Mouse (Mus musculus) Patski (cell line): Measurements from ENCODE around the gene Grk5. TPM values are rescaled to one million over a fixed set of nuclear protein-coding genes. Genes with fewer than 3 reads are reported as not detected.

Source experiments
- ATAC-seq: fragments of 100-300 bp; one replicate; pipeline ENCODE4 v1.8.0; 2021
- CTCF ChIA-PET: fragments of 350-600 bp; sonication (Branson Sonifier 250); formaldehyde crosslinking; loops from one replicate; lab custom pipeline; 2022; ENCODE audit warnings: inconsistent platforms; lab: Charles Lee
- POLR2A ChIA-PET: fragments of 350-600 bp; sonication (Branson Sonifier 250); formaldehyde crosslinking; loops from one replicate; lab custom pipeline; 2022; ENCODE audit warnings: antibody characterized with exemption, inconsistent platforms; lab: Charles Lee
- DNase-seq: peaks from one replicate; pipeline ENCODE4 v3.0.0-alpha.2; 2011; ENCODE audit warnings: low read depth, low spot score
- H3K27me3 ChIP-seq: fragments of 371-371 bp; one replicate; pipeline ENCODE4 v1.5.1; 2021
- CTCF ChIP-seq: fragments of 100-300 bp; IDR thresholded peaks from one replicate; pipeline ENCODE4 v1.5.1; 2021
- in situ Hi-C: fragments of 300-500 bp; cut with MboI; formaldehyde crosslinking; loops from 3 replicates; pipeline ENCODE4 v1.11.1; 2018; ENCODE audit warnings: low pct_unique_long_range_greater_than_20kb, mixed read lengths
- polyA plus RNA-seq: library from polyadenylated mRNA; unstranded; gene quantifications from one replicate; pipeline ENCODE4 v1.2.3, GENCODE M21; 2021

The Grk5 gene
- polyA plus RNA-seq, 1 experiment from 2014 or later = 13.8 TPM

DNA sequence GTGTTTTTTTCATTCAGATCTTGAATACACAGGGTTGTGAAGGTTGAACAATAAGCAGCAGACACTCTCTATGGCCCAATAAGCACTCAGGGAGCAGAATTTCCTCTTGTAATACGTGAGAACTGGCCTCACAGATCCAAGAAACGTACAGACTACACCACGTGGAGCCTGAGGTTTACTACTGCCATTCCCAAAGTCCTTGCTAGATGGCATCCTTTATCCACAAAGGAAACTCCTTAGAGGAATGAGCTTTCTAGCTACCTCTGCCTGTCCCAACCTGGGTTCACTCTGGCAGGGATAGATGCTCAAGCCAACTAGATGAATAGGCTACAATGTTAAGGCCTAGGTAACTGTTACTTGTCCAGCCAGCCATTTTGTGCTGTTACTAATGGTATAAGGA is 6.4 kb upstream of the Grk5 start:
- ChIA-PET CTCF (interaction anchor here (0.7 to 1.8 kb wide), 7 partner anchors 8 to 215 kb away, joined by 3 to 22 read pairs (median 5); no protein-coding TSS in a partner anchor), POLR2A (no interaction called here)
- DNase-seq = no peak
- TF ChIP-seq CTCF = peak; percentile 80
- peak; percentile 85 for ATAC-seq
- peaks cover 3% of the 10 kb centered on the region for H3K27me3 ChIP-seq
- in situ Hi-C loops = no loop called here

DNA sequence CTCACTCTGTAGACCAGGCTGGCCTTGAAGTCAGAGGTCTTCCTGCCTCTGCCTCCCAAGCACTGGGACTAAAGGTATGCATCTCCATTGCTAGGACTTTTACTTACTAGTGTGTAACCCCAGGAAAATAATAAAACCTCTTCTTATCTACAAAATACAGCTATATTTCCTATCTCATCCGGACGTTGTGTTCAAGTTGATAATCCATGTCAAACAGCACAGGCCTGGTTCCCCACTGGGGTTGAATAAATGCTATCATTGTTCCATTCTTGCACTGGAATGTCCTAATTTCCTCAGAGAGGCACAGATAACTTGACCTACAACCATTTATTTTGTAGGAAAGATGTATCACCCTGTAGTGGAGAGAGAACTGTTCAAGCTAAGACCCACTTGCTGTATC is 1.9 kb upstream of the Grk5 start:
- ATAC-seq = no peak
- H3K27me3 ChIP-seq = no peaks in the 10 kb centered on the region
- no peak for TF ChIP-seq CTCF
- in situ Hi-C loops = loop anchor here (5.0 kb wide), 1 partner anchor 200 kb away; no protein-coding TSS in a partner anchor
- ChIA-PET CTCF (interaction anchor here (1.2 to 6.4 kb wide), 5 partner anchors 13 to 210 kb away, joined by 3 to 66 read pairs (median 4); partner anchors contain the start of gene Prdx3), POLR2A (no interaction called here)
- DNase-seq = no peak

DNA sequence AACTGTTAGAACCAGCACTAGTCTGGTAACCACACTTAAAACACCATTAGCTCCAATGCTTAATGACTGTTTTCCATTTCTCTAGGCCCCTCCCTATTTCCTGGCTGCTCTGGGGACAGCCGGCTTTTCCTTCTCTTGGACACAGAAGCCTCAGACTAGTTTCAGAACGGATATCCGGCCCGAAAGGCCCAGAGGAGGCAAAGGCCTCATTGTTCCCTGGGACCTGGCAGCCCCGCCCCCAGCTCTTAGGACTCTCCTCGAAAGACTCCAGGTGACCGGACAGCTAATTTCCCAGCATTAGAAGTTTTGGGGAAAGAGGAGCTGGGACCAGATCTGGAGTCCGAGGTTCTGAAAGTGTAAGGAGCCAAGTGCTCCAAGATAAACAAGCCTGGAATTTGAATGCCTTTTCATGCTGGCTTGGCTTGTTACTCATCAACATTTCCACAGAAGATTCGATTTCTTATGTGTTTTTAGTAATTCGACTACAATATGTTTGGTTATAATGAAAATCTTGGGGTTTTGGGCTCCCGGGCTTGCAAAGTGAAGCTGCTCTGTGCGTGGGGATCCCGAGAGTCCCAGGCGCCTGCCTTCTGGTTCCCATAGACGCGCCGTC is 342 bp upstream of the Grk5 start:
- TF ChIP-seq CTCF = no peak
- in situ Hi-C loops = loop anchor here (5.0 kb wide), 1 partner anchor 198 kb away; no protein-coding TSS in a partner anchor
- H3K27me3 ChIP-seq = no peaks in the 10 kb centered on the region
- CTCF ChIA-PET = interaction anchor here (0.9 to 6.4 kb wide), 12 partner anchors 13 to 223 kb away, joined by 3 to 66 read pairs (median 4); no protein-coding TSS in a partner anchor
- POLR2A ChIA-PET = interaction anchor here (0.7 to 1.7 kb wide), 4 partner anchors 14 to 195 kb away, joined by 3 to 5 read pairs (median 3); no protein-coding TSS in a partner anchor
- ATAC-seq (peak; percentile 32), DNase-seq (no peak)

DNA sequence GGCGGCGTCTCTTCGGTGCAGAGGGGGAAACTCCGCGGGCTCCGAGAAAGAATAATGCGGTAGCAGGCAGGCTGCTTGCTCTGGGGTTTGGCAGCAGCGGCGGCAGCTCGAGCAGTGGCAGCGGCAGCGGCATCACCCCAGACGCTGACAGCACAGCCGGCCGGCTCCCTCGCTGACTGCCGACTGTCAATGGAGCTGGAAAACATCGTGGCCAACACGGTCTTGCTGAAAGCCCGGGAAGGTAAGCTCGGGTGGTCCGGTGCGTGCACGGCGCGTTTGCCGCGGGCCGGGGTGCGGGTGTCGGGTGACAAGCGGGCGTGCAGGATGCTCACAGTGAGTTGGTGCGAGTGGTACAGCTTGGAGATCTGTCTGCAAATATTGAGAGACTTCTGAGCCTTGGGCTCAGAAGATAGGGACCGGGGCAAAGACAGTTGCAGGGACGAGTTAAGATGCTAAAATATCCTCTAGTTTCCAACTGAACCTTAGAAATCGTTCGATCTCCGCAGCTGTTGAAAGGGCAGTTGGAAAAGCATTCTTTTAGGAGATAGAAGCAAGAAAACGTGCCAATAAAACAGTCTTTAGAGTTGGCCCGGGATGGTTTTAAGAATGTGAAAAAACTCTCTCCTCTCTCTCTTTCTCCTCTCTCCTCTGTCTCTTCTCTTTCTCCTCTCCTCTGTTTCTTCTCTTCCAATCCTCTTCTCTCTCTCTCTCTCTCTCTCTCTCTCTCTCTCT is 1.0 kb downstream of the Grk5 start:
- no peak for TF ChIP-seq CTCF
- no peak for DNase-seq
- ChIA-PET POLR2A (interaction anchor here (0.9 kb wide), 1 partner anchor 16 kb away, joined by 3 read pairs; no protein-coding TSS in a partner anchor), CTCF (interaction anchor here (1.1 to 6.4 kb wide), 6 partner anchors 14 to 199 kb away, joined by 3 to 66 read pairs (median 11); no protein-coding TSS in a partner anchor)
- in situ Hi-C loops = no loop called here
- H3K27me3 ChIP-seq = no peaks in the 10 kb centered on the region
- peak; percentile 5 for ATAC-seq

DNA sequence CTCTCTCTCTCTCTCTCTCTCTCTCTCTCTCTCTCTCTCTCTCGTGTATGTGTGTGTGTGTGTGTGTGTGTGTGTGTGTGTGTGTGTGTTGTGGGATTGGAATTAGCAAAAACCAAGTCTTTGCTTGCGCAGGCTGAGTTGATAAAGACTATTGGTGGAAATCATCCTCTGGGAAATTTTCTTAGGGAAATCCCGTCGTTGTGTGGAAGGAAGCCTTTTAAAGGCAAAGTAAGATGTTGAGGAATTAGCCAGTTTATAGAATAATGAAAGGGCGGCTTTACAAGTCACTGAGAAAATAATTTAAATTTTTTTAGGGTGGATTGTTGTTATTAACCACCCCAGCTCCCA is 1.5 kb downstream of the Grk5 start:
- ChIA-PET POLR2A (no interaction called here), CTCF (interaction anchor here (1.5 to 6.4 kb wide), 4 partner anchors 21 to 199 kb away, joined by 3 to 66 read pairs (median 12); no protein-coding TSS in a partner anchor)
- no peak for TF ChIP-seq CTCF
- in situ Hi-C loops = no loop called here
- ATAC-seq = no peak
- H3K27me3 ChIP-seq = no peaks in the 10 kb centered on the region
- DNase-seq = no peak

DNA sequence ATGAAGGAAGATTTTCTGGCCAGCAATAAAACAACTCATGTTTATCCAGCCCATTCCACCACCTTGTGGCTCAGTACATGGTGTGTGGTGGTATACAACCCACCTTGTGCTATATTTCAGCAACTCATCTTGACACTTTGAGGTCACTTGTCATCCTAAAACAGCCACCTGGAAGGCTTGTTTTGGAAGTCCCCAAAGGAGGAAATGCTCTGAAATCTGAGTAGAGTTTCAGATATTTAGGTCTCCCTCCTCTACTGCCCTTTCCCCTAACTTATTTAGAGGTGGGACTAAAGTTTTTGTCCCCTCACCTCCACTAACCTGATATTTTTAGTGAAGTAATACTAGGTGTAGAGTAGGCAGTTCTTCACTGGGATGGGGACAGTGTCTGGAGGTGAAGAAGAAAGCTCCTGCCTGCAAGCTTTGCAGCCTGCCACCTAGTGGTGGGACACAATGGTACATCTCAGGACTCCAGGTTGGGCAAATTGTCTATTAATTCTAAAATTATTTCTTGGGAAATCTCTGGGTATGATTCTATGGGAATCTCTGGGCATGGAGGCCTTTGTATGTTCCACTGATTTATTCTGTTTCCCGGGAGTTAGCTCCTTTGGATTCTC is 2.5 kb downstream of the Grk5 start:
- CTCF ChIA-PET = interaction anchor here (0.6 to 1.9 kb wide), 19 partner anchors 9 to 192 kb away, joined by 3 to 12 read pairs (median 4); no protein-coding TSS in a partner anchor

DNA sequence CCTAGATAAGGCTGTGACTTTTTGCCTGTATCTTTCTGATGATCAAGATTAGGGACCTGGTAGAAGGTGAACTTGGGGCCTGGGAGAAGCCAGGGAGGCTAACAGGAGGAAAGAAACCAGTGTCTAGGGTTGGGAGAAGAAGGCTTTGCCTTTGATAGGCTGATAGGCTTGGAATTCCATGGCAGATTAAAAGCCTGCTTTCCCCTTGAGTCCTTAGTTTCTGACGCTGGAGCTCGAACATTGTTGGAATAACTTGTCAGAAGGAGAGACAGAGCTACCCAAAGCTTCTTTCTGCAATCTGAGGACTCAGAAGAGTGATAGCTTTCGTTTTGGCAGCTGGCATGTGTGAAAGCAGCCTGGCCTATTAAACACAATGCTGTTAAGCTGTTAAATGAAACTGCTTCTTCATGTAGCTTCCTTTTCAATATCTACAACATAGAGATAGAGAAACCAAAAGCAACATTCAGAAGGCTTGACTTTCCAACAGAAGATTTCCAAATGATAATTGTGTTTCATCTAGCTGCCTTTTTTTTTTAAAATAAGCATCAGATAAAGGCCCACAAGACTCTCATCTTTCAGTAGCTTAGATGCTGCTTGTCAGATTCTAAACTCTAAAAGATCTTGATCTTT is 5.8 kb downstream of the Grk5 start:
- in situ Hi-C loops = no loop called here
- no peak for ATAC-seq
- ChIA-PET CTCF (interaction anchor here (0.8 to 1.9 kb wide), 6 partner anchors 12 to 196 kb away, joined by 3 to 7 read pairs (median 3); no protein-coding TSS in a partner anchor), POLR2A (interaction anchor here (0.6 to 0.7 kb wide), 3 partner anchors 39 to 112 kb away, joined by 3 to 8 read pairs (median 4); no protein-coding TSS in a partner anchor)
- no peaks in the 10 kb centered on the region for H3K27me3 ChIP-seq
- TF ChIP-seq CTCF = no peak
- DNase-seq = no peak

More for the DNA sequence above, 2.5 kb downstream of the Grk5 start:
- ATAC-seq (no peak), DNase-seq (no peak)
- in situ Hi-C loops = no loop called here
- POLR2A ChIA-PET = interaction anchor here (0.6 kb wide), 1 partner anchor 105 kb away, joined by 3 read pairs; no protein-coding TSS in a partner anchor
- peak; percentile 95 for TF ChIP-seq CTCF
- no peaks in the 10 kb centered on the region for H3K27me3 ChIP-seq

DNA sequence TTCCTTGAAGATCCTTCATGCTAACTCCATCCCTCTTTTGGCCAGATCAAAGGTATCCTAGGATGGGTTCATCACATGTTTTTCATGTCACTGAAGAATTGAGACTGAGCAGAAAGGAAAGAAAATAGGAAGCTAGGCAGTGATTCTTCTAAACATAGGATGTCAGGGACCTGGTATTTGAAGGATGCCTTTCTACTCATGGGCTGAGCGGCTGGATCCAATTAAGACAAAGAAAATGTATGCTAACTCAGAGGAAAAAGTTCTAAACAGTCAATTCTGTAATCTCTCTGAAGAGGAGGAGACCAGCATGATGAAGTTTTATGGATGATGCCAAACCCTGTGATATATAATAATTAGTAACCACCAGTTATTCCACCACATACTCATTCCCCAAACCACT is 13.6 kb downstream of the Grk5 start:
- ATAC-seq (no peak), DNase-seq (no peak)
- CTCF ChIA-PET = interaction anchor here (1.2 to 2.6 kb wide), 3 partner anchors 11 to 14 kb away, joined by 4 to 6 read pairs (median 6); partner anchors contain the start of gene Grk5
- POLR2A ChIA-PET = interaction anchor here (0.6 kb wide), 1 partner anchor 13 kb away, joined by 4 read pairs; no protein-coding TSS in a partner anchor
- no peak for TF ChIP-seq CTCF
- no peaks in the 10 kb centered on the region for H3K27me3 ChIP-seq
- in situ Hi-C loops = no loop called here

DNA sequence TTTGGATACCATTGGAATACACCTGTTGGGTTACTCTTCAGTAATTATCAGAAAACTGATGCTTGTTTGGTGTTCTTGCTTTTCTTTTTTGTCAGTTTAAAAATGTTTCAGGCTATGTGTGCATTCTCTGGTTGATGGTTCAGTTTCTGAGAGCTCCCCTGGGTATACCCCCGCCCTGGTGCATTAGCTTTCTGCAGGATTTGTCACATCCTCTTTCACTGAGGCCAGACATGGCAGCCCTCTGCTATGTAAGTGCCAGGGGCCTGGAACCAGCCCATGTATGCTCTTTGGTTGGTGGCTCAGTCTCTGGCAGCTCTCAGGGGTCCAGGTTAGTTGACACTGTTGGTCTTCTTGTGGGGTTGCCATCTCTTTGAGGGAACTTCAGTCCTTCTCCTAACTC is 14.4 kb downstream of the Grk5 start:
- POLR2A ChIA-PET = interaction anchor here (0.6 kb wide), 1 partner anchor 171 kb away, joined by 3 read pairs; no protein-coding TSS in a partner anchor
- CTCF ChIA-PET = interaction anchor here (1.2 to 2.6 kb wide), 3 partner anchors 10 to 15 kb away, joined by 4 to 6 read pairs (median 6); partner anchors contain the start of gene Grk5
- no peak for DNase-seq
- TF ChIP-seq CTCF = no peak
- in situ Hi-C loops = no loop called here
- no peak for ATAC-seq
- H3K27me3 ChIP-seq = no peaks in the 10 kb centered on the region
